Mouse (Mus musculus) c-Kit-positive CD71-negative TER-119-negative erythroid progenitor cells, embryonic 14.5 days (primary cell): Measurements from ENCODE around the gene Vps13c.

ENCODE experiments used
- DNase-seq: peaks from one replicate; pipeline ENCODE4 v3.0.0-alpha.2; 2013; ENCODE audit warnings: low read depth

Vps13c gene

GRCm38 (mm10) chr9:67831359-67832045 lies 8.7 kb upstream of the Vps13c start:
- no peak for DNase-seq

GRCm38 (mm10) chr9:67832046-67832605 lies 8.1 kb upstream of the Vps13c start, which contains the start of gene C2cd4a:
Gene C2cd4a (minus strand): TSS chr9:67832330.
- DNase-seq: no peak

GRCm38 (mm10) chr9:67834535-67834934 lies 5.7 kb upstream of the Vps13c start:
- DNase-seq: no peak

- DNase-seq: no peak
Observed at GRCm38 (mm10) chr9:67837311-67837710, 2.9 kb upstream of the Vps13c start.

- no peak for DNase-seq
Observed at GRCm38 (mm10) chr9:67842797-67843196, 2.6 kb downstream of the Vps13c start.

GRCm38 (mm10) chr9:67845012-67845411 lies 4.8 kb downstream of the Vps13c start:
- DNase-seq: no peak

- no peak for DNase-seq
Observed at GRCm38 (mm10) chr9:67845648-67846047, 5.5 kb downstream of the Vps13c start.

GRCm38 (mm10) chr9:67846089-67846488 lies 5.9 kb downstream of the Vps13c start:
- no peak for DNase-seq

- DNase-seq: no peak
Observed at GRCm38 (mm10) chr9:67847606-67848005, 7.4 kb downstream of the Vps13c start.

- DNase-seq: no peak
Observed at GRCm38 (mm10) chr9:67849397-67849796, 9.2 kb downstream of the Vps13c start.

GRCm38 (mm10) chr9:67849846-67850245 lies 9.7 kb downstream of the Vps13c start:
- DNase-seq: no peak

GRCm38 (mm10) chr9:67851150-67851549 lies 11.0 kb downstream of the Vps13c start:
- no peak for DNase-seq

GRCm38 (mm10) chr9:67860273-67860672 lies 20.1 kb downstream of the Vps13c start:
- no peak for DNase-seq

GRCm38 (mm10) chr9:67863332-67863731 lies 23.1 kb downstream of the Vps13c start:
- DNase-seq: no peak

- DNase-seq: no peak
Observed at GRCm38 (mm10) chr9:67864011-67864410, 23.8 kb downstream of the Vps13c start.

GRCm38 (mm10) chr9:67865411-67865810 lies 25.2 kb downstream of the Vps13c start:
- DNase-seq: no peak

- no peak for DNase-seq
Observed at GRCm38 (mm10) chr9:67867411-67867810, 27.2 kb downstream of the Vps13c start.

- DNase-seq: no peak
Observed at GRCm38 (mm10) chr9:67869691-67870450, 29.7 kb downstream of the Vps13c start.

GRCm38 (mm10) chr9:67874522-67875222 lies 34.5 kb downstream of the Vps13c start:
- DNase-seq: no peak

- no peak for DNase-seq
Observed at GRCm38 (mm10) chr9:67875337-67875736, 35.1 kb downstream of the Vps13c start.

- DNase-seq: no peak
Observed at GRCm38 (mm10) chr9:67877081-67877718, 37.0 kb downstream of the Vps13c start.

- no peak for DNase-seq
Observed at GRCm38 (mm10) chr9:67878197-67878769, 38.1 kb downstream of the Vps13c start.
